Mouse (Mus musculus) heart, adult 2 months (tissue): ENCODE measurements around the gene Ets1. TPM values are rescaled to one million over a fixed set of nuclear protein-coding genes. Genes with fewer than 3 reads are reported as not detected.

Source experiments
- DNase-seq, 2 experiments: peaks; one replicate each; pipeline ENCODE4 v3.0.0; 2021
- H3K27ac ChIP-seq: fragments of 200-600 bp; 2 replicates; pipeline ENCODE4 v1.8.1; 2022
- H3K27me3 ChIP-seq: fragments of 200-500 bp; 2 replicates; pipeline ENCODE4 v1.6.1; 2012; ENCODE audit warnings: mild to moderate bottlenecking, low read length, inconsistent platforms, mixed read lengths; ENCODE audit not compliant: control insufficient read depth, insufficient read depth
- H3K36me3 ChIP-seq: fragments of 200-500 bp; 2 replicates; pipeline ENCODE4 v1.6.1; 2012; ENCODE audit warnings: low read length, inconsistent platforms; ENCODE audit not compliant: control insufficient read depth, insufficient read depth
- H3K4me1 ChIP-seq: fragments of 200-500 bp; 2 replicates; pipeline ENCODE4 v1.6.1; 2011; ENCODE audit warnings: low read length; ENCODE audit not compliant: control insufficient read depth, insufficient read depth
- H3K4me3 ChIP-seq: fragments of 200-600 bp; 2 replicates; pipeline ENCODE4 v1.8.1; 2022
- H3K79me2 ChIP-seq: fragments of 200-500 bp; replicated peaks from 2 replicates; pipeline ENCODE4 v1.6.1; 2012; ENCODE audit warnings: mild to moderate bottlenecking, inconsistent platforms, low read length, moderate library complexity, mixed read lengths; ENCODE audit not compliant: control insufficient read depth, insufficient read depth
- H3K9ac ChIP-seq: fragments of 200-500 bp; 2 replicates; pipeline ENCODE4 v1.6.1; 2012; ENCODE audit warnings: low read depth, mild to moderate bottlenecking, control low read depth, inconsistent platforms, low read length, mixed read lengths
- CTCF ChIP-seq: fragments of 200-600 bp; IDR thresholded peaks from 2 replicates; pipeline ENCODE4 v1.8.1; 2022; ENCODE audit warnings: antibody characterized with exemption, mild to moderate bottlenecking, moderate library complexity
- EP300 ChIP-seq: fragments of 200-500 bp; IDR thresholded peaks from 2 replicates; pipeline ENCODE4 v1.6.1; 2011; ENCODE audit warnings: low read depth, low read length, control low read depth; ENCODE audit not compliant: insufficient read depth
- POLR2A ChIP-seq: fragments of 200-500 bp; IDR thresholded peaks from 2 replicates; pipeline ENCODE4 v1.6.1; 2011; ENCODE audit warnings: mild to moderate bottlenecking, low read depth, low read length, control low read depth; ENCODE audit not compliant: insufficient read depth
- WGBS: fragments of 180-500 bp; shearing (Covaris S2); methylation state at CpG from one replicate; pipeline ENCODE4 v1.1.7; 2018; 5-methylcytosine and 5-hydroxymethylcytosine counted together
- intact Hi-C: fragments of 180-260 bp; cut with DNase I; formaldehyde crosslinking; loops from one replicate; pipeline ENCODE4 v1.15.1; 2025
- polyA plus RNA-seq: library from polyadenylated mRNA; depleted of rRNA; stranded (reverse); fragments of >200 nt; gene quantifications from 2 replicates; pipeline ENCODE4 v1.2.3, GENCODE M21; 2012
- total RNA-seq, 2 experiments: library from RNA; stranded (reverse); gene quantifications; 2 replicates each; pipeline ENCODE4 v1.2.3; 2021

Ets1 gene
- total and polyA plus RNA-seq, 3 experiments = 22.6 to 48.7 (median 40.7) TPM

- Histone ChIP-seq H3K79me2 (peaks cover 6% of the 10 kb centered on the region), H3K9ac (peak overlapping the region; percentile 39), H3K36me3 (peaks cover 67% of the 10 kb centered on the region), H3K4me3 (peak overlapping the region; percentile 25), H3K4me1 (peaks cover 41% of the 10 kb centered on the region), H3K27ac (peak overlapping the region; percentile 80), H3K27me3 (no peaks in the 10 kb centered on the region)
- intact Hi-C loops = loop anchor here (2.0 to 10.0 kb wide), 2 partner anchors 13 to 195 kb away; no protein-coding TSS in a partner anchor
- 40% methylated on average over 17 of the region's 17 CpGs for WGBS
- no peak for DNase-seq
- no peak for TF ChIP-seq CTCF
- TF ChIP-seq POLR2A = no peak
- TF ChIP-seq EP300 = no peak
Observed at GRCm38 (mm10) chr9:32709764-32710734, 74.0 kb downstream of the Ets1 start.

- peak overlapping the region; percentile 80 for H3K27ac ChIP-seq
- H3K79me2 ChIP-seq = peaks cover 6% of the 10 kb centered on the region
- intact Hi-C loops = loop anchor here (2.0 to 10.0 kb wide), 2 partner anchors 14 to 194 kb away; no protein-coding TSS in a partner anchor
- no peak for DNase-seq
- WGBS = 33% methylated on average over 12 of the region's 12 CpGs
- no peak for TF ChIP-seq CTCF
- TF ChIP-seq EP300 = no peak
- no peak for TF ChIP-seq POLR2A
- H3K4me1 ChIP-seq = peaks cover 45% of the 10 kb centered on the region
- H3K27me3 ChIP-seq = no peaks in the 10 kb centered on the region
- H3K36me3 ChIP-seq = peaks cover 70% of the 10 kb centered on the region
- peak overlapping the region; percentile 10; the same call in 1 of the 2 replicates for H3K4me3 ChIP-seq
- peak overlapping the region; percentile 27; the same call in 1 of the 2 replicates for H3K9ac ChIP-seq
Observed at GRCm38 (mm10) chr9:32710987-32711652, 75.1 kb downstream of the Ets1 start.

GRCm38 (mm10) chr9:32711768-32712167, 75.7 kb downstream of the Ets1 start:
- TF ChIP-seq EP300 = no peak
- no peak for TF ChIP-seq CTCF
- no peak for TF ChIP-seq POLR2A
- Histone ChIP-seq H3K9ac (no peak overlapping the region), H3K79me2 (peaks cover 6% of the 10 kb centered on the region), H3K36me3 (peaks cover 72% of the 10 kb centered on the region), H3K4me3 (no peak overlapping the region), H3K27me3 (no peaks in the 10 kb centered on the region), H3K27ac (peak overlapping the region; percentile 80), H3K4me1 (peaks cover 44% of the 10 kb centered on the region)
- 43% methylated on average over 4 of the region's 4 CpGs for WGBS
- DNase-seq = peak in 1 of 2 experiments; percentile 41
- intact Hi-C loops = loop anchor here (2.0 to 10.0 kb wide), 2 partner anchors 15 to 193 kb away; no protein-coding TSS in a partner anchor

DNA sequence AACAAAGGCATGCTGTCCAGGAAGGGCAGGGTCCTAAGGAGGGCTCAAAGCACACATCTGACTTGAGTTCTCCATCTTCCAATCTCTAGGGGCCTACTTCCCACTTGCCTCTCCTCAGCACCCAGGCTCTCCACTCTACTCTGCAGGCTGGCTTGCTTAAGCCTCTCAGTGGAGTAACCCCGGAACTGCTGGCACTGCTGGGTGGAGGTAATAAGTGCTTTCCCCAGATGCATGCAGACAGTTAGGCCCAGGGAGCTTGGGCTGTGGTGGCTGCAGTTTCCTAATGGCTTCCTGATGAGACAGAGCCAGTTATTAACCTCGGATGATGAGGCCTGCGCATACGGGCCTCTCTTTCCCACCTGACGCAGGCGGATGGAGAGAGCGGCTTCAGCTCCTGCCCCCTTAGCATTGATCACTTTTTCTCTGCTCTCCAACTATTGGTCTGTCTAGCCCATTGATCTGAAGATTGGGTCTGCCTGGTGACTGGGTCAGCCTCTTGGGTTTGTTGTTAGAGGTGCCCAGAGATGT, 76.4 kb downstream of the Ets1 start:
- WGBS = 50% methylated on average over 7 of the region's 7 CpGs
- no peak for DNase-seq
- Histone ChIP-seq H3K27ac (peak overlapping the region; percentile 80), H3K4me1 (peaks cover 47% of the 10 kb centered on the region), H3K9ac (0 out of 2 replicates have a peak overlapping the region, but pooled peaks have one; percentile 11), H3K4me3 (no peak overlapping the region; the same call in 1 of the 2 replicates), H3K36me3 (peaks cover 71% of the 10 kb centered on the region), H3K27me3 (no peaks in the 10 kb centered on the region), H3K79me2 (peaks cover 6% of the 10 kb centered on the region)
- TF ChIP-seq POLR2A = no peak
- no peak for TF ChIP-seq EP300
- no peak for TF ChIP-seq CTCF
- intact Hi-C loops = loop anchor here (10.0 kb wide), 1 partner anchor 192 kb away; no protein-coding TSS in a partner anchor

GRCm38 (mm10) chr9:32713106-32713505, 77.1 kb downstream of the Ets1 start:
- peak overlapping the region; percentile 80 for H3K27ac ChIP-seq
- H3K9ac ChIP-seq = no peak overlapping the region
- TF ChIP-seq CTCF (no peak), EP300 (no peak), POLR2A (no peak)
- H3K79me2 ChIP-seq = peaks cover 6% of the 10 kb centered on the region
- peaks cover 51% of the 10 kb centered on the region for H3K4me1 ChIP-seq
- intact Hi-C loops = loop anchor here (10.0 kb wide), 1 partner anchor 192 kb away; no protein-coding TSS in a partner anchor
- no peak overlapping the region for H3K4me3 ChIP-seq
- peaks cover 69% of the 10 kb centered on the region for H3K36me3 ChIP-seq
- WGBS = 53% methylated on average over 1 of the region's 1 CpGs
- no peaks in the 10 kb centered on the region for H3K27me3 ChIP-seq
- no peak for DNase-seq
